Mouse (Mus musculus): ENCODE data around the gene Ccdc71.

GRCm38 (mm10) chr9:108488403-108488802, 28.1 kb downstream of the Ccdc71 start:
- TF ChIP-seq CTCF (conservative IDR thresholded peaks at IDR 0.05; ENCODE audit: low read length) (no peak), POU5F1 (IDR thresholded peaks at IDR 0.05; ENCODE audit: borderline replicate concordance, low read length) (no peak)

Measured in E14TG2a.4 (cell line).